Mouse (Mus musculus) liver, embryonic 13.5 days (tissue): Measurements from ENCODE around the gene C87436. TPM values are rescaled to one million over a fixed set of nuclear protein-coding genes. Genes with fewer than 3 reads are reported as not detected.

ENCODE experiments used
- ATAC-seq: fragments of 200-750 bp; cut with Nextera tagmentation; 2 replicates; pipeline ENCODE4 v1.8.0; 2017; ENCODE audit warnings: low read depth, mild to moderate bottlenecking, moderate number of reproducible peaks, moderate library complexity
- DNase-seq: peaks from one replicate; pipeline ENCODE4 v3.0.0; 2022
- H3K27ac ChIP-seq: fragments of 300-500 bp; sonication (generic); 2 replicates; pipeline ENCODE4 v1.5.1; 2015; ENCODE audit warnings: moderate library complexity, mild to moderate bottlenecking, inconsistent platforms
- H3K27me3 ChIP-seq: fragments of 300-500 bp; sonication (generic); 2 replicates; pipeline ENCODE4 v1.6.1; 2015; ENCODE audit warnings: mild to moderate bottlenecking, inconsistent platforms
- H3K36me3 ChIP-seq: fragments of 300-500 bp; sonication (generic); 2 replicates; pipeline ENCODE4 v1.6.1; 2015; ENCODE audit warnings: mild to moderate bottlenecking, inconsistent platforms
- H3K4me1 ChIP-seq: fragments of 300-500 bp; sonication (generic); replicated peaks from 2 replicates; pipeline ENCODE4 v1.6.1; 2015; ENCODE audit warnings: inconsistent platforms
- H3K4me2 ChIP-seq: fragments of 300-500 bp; sonication (generic); 2 replicates; pipeline ENCODE4 v1.6.1; 2015; ENCODE audit warnings: inconsistent platforms, mild to moderate bottlenecking, moderate library complexity
- H3K4me3 ChIP-seq: fragments of 300-500 bp; sonication (generic); replicated peaks from 2 replicates; pipeline ENCODE4 v1.5.1; 2015; ENCODE audit warnings: mild to moderate bottlenecking, inconsistent platforms
- H3K9ac ChIP-seq: fragments of 300-500 bp; sonication (generic); 2 replicates; pipeline ENCODE4 v1.6.1; 2015; ENCODE audit warnings: mild to moderate bottlenecking, inconsistent platforms
- H3K9me3 ChIP-seq: fragments of 300-500 bp; sonication (generic); replicated peaks from 2 replicates; pipeline ENCODE4 v1.6.1; 2016; ENCODE audit warnings: inconsistent platforms
- WGBS: fragments of 180-500 bp; shearing (Covaris S2); methylation state at CpG from one replicate; pipeline ENCODE4 v1.1.7; 2015; ENCODE audit not compliant: insufficient replicate concordance; 5-methylcytosine and 5-hydroxymethylcytosine counted together
- polyA plus RNA-seq: library from polyadenylated mRNA; unstranded; fragments of >200 nt; fragmentation: Nextera tagmentation; extraction: Ambion mirVana; gene quantifications from 2 replicates; pipeline ENCODE4 v1.2.1, GENCODE M21; 2015

Gene C87436
- polyA plus RNA-seq: 12.4 and 14.5 TPM in 2 replicates

- under 1% methylated on average over 59 of the region's 59 CpGs for whole genome bisulfite sequencing
- peaks cover 24% of the 10 kb centered on the region for H3K36me3 ChIP-seq
Measured at GRCm38 (mm10) chr6:86438272-86439118, at the start of gene C87436. TSS of gene C87436 (plus strand) at chr6:86438374.

DNA sequence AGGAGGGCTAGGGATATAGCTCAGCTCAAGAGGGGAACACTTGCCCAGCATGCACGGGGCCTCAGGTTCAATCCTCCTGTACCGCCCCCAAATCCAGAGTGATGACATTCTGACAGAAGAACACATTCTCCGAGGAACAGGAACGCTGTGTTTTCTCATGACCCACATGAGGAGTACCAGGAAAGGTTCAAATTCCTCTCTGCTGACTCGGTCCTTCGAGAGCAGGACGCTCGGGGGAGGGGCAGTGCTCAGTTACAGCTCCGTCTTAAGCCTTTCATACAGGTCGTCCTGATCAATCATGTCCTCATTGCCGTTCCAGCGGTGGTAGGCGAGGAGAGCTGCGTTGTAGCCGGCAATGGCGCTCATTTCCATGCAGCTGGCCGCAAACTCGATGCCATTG, 49.7 kb upstream of the C87436 start:
- WGBS: 79% methylated on average over 18 of the region's 18 CpGs
- no peak overlapping the region for H3K9ac ChIP-seq
- peaks cover 26% of the 10 kb centered on the region for H3K4me1 ChIP-seq
- no peaks in the 10 kb centered on the region for H3K9me3 ChIP-seq
- H3K4me3 ChIP-seq: no peak overlapping the region
- ATAC-seq: no peak
- DNase-seq: no peak
- H3K4me2 ChIP-seq: no peak overlapping the region
- peaks cover 62% of the 10 kb centered on the region for H3K36me3 ChIP-seq
- H3K27ac ChIP-seq: no peak overlapping the region
- H3K27me3 ChIP-seq: no peaks in the 10 kb centered on the region

More at GRCm38 (mm10) chr6:86438272-86439118, at the start of gene C87436:
- DNase-seq (peak; percentile 90), ATAC-seq (peak; percentile 93)
- Histone ChIP-seq H3K27me3 (no peaks in the 10 kb centered on the region), H3K4me1 (peaks cover 18% of the 10 kb centered on the region), H3K4me2 (peak within 1 kb of the TSS; percentile 75), H3K27ac (peak within 1 kb of the TSS; percentile 94), H3K9me3 (no peaks in the 10 kb centered on the region), H3K9ac (peak within 1 kb of the TSS; percentile 82), H3K4me3 (peak within 1 kb of the TSS; percentile 81)

DNA sequence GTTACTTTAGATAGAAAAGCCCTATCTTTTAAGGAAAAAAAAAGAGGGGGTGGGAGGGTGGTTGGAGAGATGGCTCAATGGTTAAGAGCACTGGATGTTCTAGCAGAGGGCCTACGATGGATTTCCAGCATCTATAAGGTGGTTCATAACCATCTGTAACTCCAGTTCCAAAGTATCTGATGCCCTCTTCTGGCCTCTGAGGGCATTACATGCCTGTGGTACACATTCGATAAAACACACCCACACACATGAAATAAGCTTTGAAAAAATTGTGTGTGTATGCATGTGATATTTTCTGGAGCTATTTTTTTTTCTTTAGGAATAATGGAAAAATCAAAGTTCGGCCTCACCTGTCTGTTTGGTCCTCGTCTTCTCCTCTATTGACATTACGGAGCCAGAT, 46.8 kb upstream of the C87436 start:
- Histone ChIP-seq H3K9ac (no peak overlapping the region), H3K36me3 (peaks cover 68% of the 10 kb centered on the region), H3K9me3 (no peaks in the 10 kb centered on the region), H3K4me3 (no peak overlapping the region), H3K27ac (no peak overlapping the region), H3K4me2 (no peak overlapping the region), H3K4me1 (peaks cover 34% of the 10 kb centered on the region), H3K27me3 (no peaks in the 10 kb centered on the region)
- no peak for DNase-seq
- no peak for ATAC-seq
- WGBS: 87% methylated on average over 5 of the region's 5 CpGs

- no peak overlapping the region for H3K4me2 ChIP-seq
- whole genome bisulfite sequencing: 80% methylated on average over 1 of the region's 1 CpGs
- no peak overlapping the region for H3K27ac ChIP-seq
- no peaks in the 10 kb centered on the region for H3K9me3 ChIP-seq
- ATAC-seq: no peak
- no peak for DNase-seq
- H3K36me3 ChIP-seq: peaks cover 56% of the 10 kb centered on the region
- H3K4me3 ChIP-seq: no peak overlapping the region
- peaks cover 48% of the 10 kb centered on the region for H3K4me1 ChIP-seq
- no peaks in the 10 kb centered on the region for H3K27me3 ChIP-seq
- H3K9ac ChIP-seq: no peak overlapping the region
Measured at GRCm38 (mm10) chr6:86393187-86393586, 45.0 kb upstream of the C87436 start.

GRCm38 (mm10) chr6:86394078-86394720, 44.0 kb upstream of the C87436 start:
- no peak overlapping the region for H3K4me2 ChIP-seq
- no peak overlapping the region for H3K27ac ChIP-seq
- H3K4me3 ChIP-seq: no peak overlapping the region
- peaks cover 46% of the 10 kb centered on the region for H3K36me3 ChIP-seq
- no peak for DNase-seq
- no peak overlapping the region for H3K9ac ChIP-seq
- H3K4me1 ChIP-seq: peaks cover 43% of the 10 kb centered on the region
- no peaks in the 10 kb centered on the region for H3K9me3 ChIP-seq
- no peak for ATAC-seq
- no peaks in the 10 kb centered on the region for H3K27me3 ChIP-seq
- 79% methylated on average over 17 of the region's 17 CpGs for WGBS

DNA sequence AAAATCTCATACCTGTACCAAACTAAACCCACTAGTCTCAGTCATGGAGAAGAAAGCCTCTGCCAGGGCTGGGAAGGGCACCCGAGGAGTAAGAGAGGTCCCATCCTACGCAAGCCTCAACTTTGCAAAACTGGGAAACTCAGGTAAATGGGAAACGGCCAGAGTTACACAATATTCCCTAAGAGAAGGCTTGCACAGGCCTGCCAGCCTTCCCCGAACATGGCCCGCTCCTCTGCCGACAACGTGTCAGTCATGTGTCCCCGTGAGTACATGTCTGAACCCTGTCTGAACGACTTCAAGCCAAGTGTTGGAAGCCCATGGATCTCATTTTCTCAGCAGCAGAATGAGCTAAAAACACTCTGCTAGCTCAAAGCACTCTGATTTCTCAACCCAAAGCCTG, 43.2 kb upstream of the C87436 start:
- Histone ChIP-seq H3K9ac (no peak overlapping the region), H3K27ac (peak overlapping the region; percentile 26; the same call in 1 of the 2 replicates), H3K36me3 (peaks cover 37% of the 10 kb centered on the region), H3K4me2 (peak overlapping the region; percentile 87), H3K4me1 (peaks cover 44% of the 10 kb centered on the region), H3K9me3 (no peaks in the 10 kb centered on the region), H3K27me3 (no peaks in the 10 kb centered on the region), H3K4me3 (peak overlapping the region; percentile 82; the same call in 1 of the 2 replicates)
- no peak for ATAC-seq
- no peak for DNase-seq
- 81% methylated on average over 9 of the region's 9 CpGs for WGBS

- Histone ChIP-seq H3K9me3 (no peaks in the 10 kb centered on the region), H3K36me3 (peaks cover 28% of the 10 kb centered on the region), H3K4me3 (peak overlapping the region; percentile 82), H3K9ac (peak overlapping the region; percentile 84), H3K4me1 (peaks cover 50% of the 10 kb centered on the region), H3K27ac (peak overlapping the region; percentile 84), H3K27me3 (no peaks in the 10 kb centered on the region), H3K4me2 (peak overlapping the region; percentile 87)
- ATAC-seq (no peak), DNase-seq (no peak)
- WGBS: 11% methylated on average over 10 of the region's 10 CpGs
Measured at GRCm38 (mm10) chr6:86395969-86396368, 42.2 kb upstream of the C87436 start.

GRCm38 (mm10) chr6:86396581-86397256, 41.5 kb upstream of the C87436 start, which contains the start of gene Pcyox1:
TSS of gene Pcyox1 (minus strand) at chr6:86397154.
- Histone ChIP-seq H3K9me3 (no peaks in the 10 kb centered on the region), H3K27ac (peak within 1 kb of the TSS; percentile 84), H3K4me3 (peak within 1 kb of the TSS; percentile 82), H3K27me3 (no peaks in the 10 kb centered on the region), H3K36me3 (peaks cover 20% of the 10 kb centered on the region), H3K4me1 (peaks cover 55% of the 10 kb centered on the region), H3K9ac (peak within 1 kb of the TSS; percentile 84), H3K4me2 (peak within 1 kb of the TSS; percentile 87)
- under 1% methylated on average over 51 of the region's 51 CpGs for WGBS
- ATAC-seq: peak; percentile 88
- DNase-seq: peak; percentile 81

- H3K9ac ChIP-seq: peak overlapping the region; percentile 84
- peaks cover 55% of the 10 kb centered on the region for H3K4me1 ChIP-seq
- no peaks in the 10 kb centered on the region for H3K9me3 ChIP-seq
- no peak for DNase-seq
- peaks cover 13% of the 10 kb centered on the region for H3K36me3 ChIP-seq
- peak overlapping the region; percentile 82 for H3K4me3 ChIP-seq
- no peaks in the 10 kb centered on the region for H3K27me3 ChIP-seq
- peak overlapping the region; percentile 87 for H3K4me2 ChIP-seq
- peak overlapping the region; percentile 45 for H3K27ac ChIP-seq
- 4% methylated on average over 14 of the region's 14 CpGs for WGBS
- ATAC-seq: no peak
Measured at GRCm38 (mm10) chr6:86397257-86397980, 40.8 kb upstream of the C87436 start.

- no peak for DNase-seq
- H3K4me1 ChIP-seq: peaks cover 60% of the 10 kb centered on the region
- 0 out of 2 replicates have a peak, but pooled peaks cover 4% of the 10 kb centered on the region for H3K36me3 ChIP-seq
- 68% methylated on average over 2 of the region's 2 CpGs for WGBS
- no peak for ATAC-seq
- H3K4me3 ChIP-seq: no peak overlapping the region
- H3K4me2 ChIP-seq: no peak overlapping the region
- no peaks in the 10 kb centered on the region for H3K27me3 ChIP-seq
- H3K9ac ChIP-seq: no peak overlapping the region
- no peaks in the 10 kb centered on the region for H3K9me3 ChIP-seq
- no peak overlapping the region for H3K27ac ChIP-seq
Measured at GRCm38 (mm10) chr6:86398986-86399385, 39.2 kb upstream of the C87436 start.
